Mouse (Mus musculus) lung, postnatal 25 days (tissue): ENCODE measurements at regions not wholly inside any gene's neighbourhood (a gene's known extent, or its start where the extent isn't known, plus 50 kb on each side); places are given as distances from the start of the nearest gene placed in this dataset.

Experiments used
- DNase-seq: peaks from one replicate; pipeline ENCODE4 v3.0.0; 2022; ENCODE audit warnings: low spot score

- no peak for DNase-seq
These were observed 157.5 kb upstream of the Rpl34 start for GRCm38 (mm10) chr3:130887540-130888312.

- no peak for DNase-seq
These were observed 155.8 kb upstream of the Rpl34 start for GRCm38 (mm10) chr3:130885974-130886373.

- no peak for DNase-seq
These were observed 154.2 kb upstream of the Rpl34 start for GRCm38 (mm10) chr3:130884393-130884792.

GRCm38 (mm10) chr3:130883928-130884327 is 153.7 kb upstream of the Rpl34 start:
- DNase-seq, result no peak

- DNase-seq, result no peak
These were observed 153.1 kb upstream of the Rpl34 start for GRCm38 (mm10) chr3:130883319-130883718.

- no peak for DNase-seq
These were observed 150.3 kb upstream of the Rpl34 start for GRCm38 (mm10) chr3:130880482-130880881.

- no peak for DNase-seq
These were observed 149.3 kb upstream of the Rpl34 start for GRCm38 (mm10) chr3:130879463-130879862.

GRCm38 (mm10) chr3:130878834-130879233 is 148.6 kb upstream of the Rpl34 start:
- no peak for DNase-seq

GRCm38 (mm10) chr3:130877981-130878380 is 147.8 kb upstream of the Rpl34 start:
- no peak for DNase-seq

GRCm38 (mm10) chr3:130873745-130874144 is 143.5 kb upstream of the Rpl34 start:
- DNase-seq, result no peak

GRCm38 (mm10) chr3:130866952-130867632 is 136.9 kb upstream of the Rpl34 start:
- DNase-seq, result no peak

GRCm38 (mm10) chr3:130864783-130865182 is 134.6 kb upstream of the Rpl34 start:
- DNase-seq, result no peak

GRCm38 (mm10) chr3:130863376-130863775 is 133.2 kb upstream of the Rpl34 start:
- DNase-seq, result no peak

GRCm38 (mm10) chr3:130860315-130860714 is 130.1 kb upstream of the Rpl34 start:
- peak; percentile 48 for DNase-seq

- DNase-seq, result no peak
These were observed 123.7 kb upstream of the Rpl34 start for GRCm38 (mm10) chr3:130853866-130854265.

- DNase-seq, result no peak
These were observed 120.6 kb upstream of the Rpl34 start for GRCm38 (mm10) chr3:130850766-130851308.

- no peak for DNase-seq
These were observed 111.6 kb upstream of the Rpl34 start for GRCm38 (mm10) chr3:130841755-130842154.

GRCm38 (mm10) chr3:130839924-130840440 is 109.8 kb upstream of the Rpl34 start:
- no peak for DNase-seq

- DNase-seq, result no peak
These were observed 108.6 kb upstream of the Rpl34 start for GRCm38 (mm10) chr3:130838626-130839422.

GRCm38 (mm10) chr3:130833722-130834121 is 103.5 kb upstream of the Rpl34 start:
- DNase-seq, result no peak

GRCm38 (mm10) chr3:130833082-130833481 is 102.9 kb upstream of the Rpl34 start:
- no peak for DNase-seq

GRCm38 (mm10) chr3:130831788-130832187 is 101.6 kb upstream of the Rpl34 start:
- DNase-seq, result no peak
